Mouse (Mus musculus) small intestine, adult 2 months (tissue): Measurements from ENCODE around the gene Phlda2.

Experiments
- CTCF ChIP-seq: fragments of 200-500 bp; IDR thresholded peaks from 2 replicates; pipeline ENCODE4 v1.5.1; 2012; ENCODE audit warnings: low read depth, mild to moderate bottlenecking, control low read depth, inconsistent platforms, low read length, moderate library complexity, mixed read lengths; ENCODE audit not compliant: insufficient replicate concordance, insufficient read length; ENCODE audit errors: extremely low read depth
- POLR2A ChIP-seq: fragments of 200-500 bp; IDR thresholded peaks from 2 replicates; pipeline ENCODE4 v1.6.1; 2012; ENCODE audit warnings: low read depth, mild to moderate bottlenecking, control low read depth, inconsistent platforms, low read length, moderate library complexity

GRCm38 (mm10) chr7:143462516-143462915 is 40.4 kb downstream of the Phlda2 start:
- no peak for TF ChIP-seq POLR2A
- no peak for TF ChIP-seq CTCF
